Mouse (Mus musculus) testis, adult 10 weeks (tissue): ENCODE data around the gene Pam. TPM values are rescaled to one million over a fixed set of nuclear protein-coding genes. Genes with fewer than 3 reads are reported as not detected.

Experiments used
- polyA plus RNA-seq: library from polyadenylated mRNA; stranded (reverse); fragments of 350-450 nt; fragmentation: Illumina TruSeq; extraction: RNeasy Lipid Tissue Mini Kit (QIAGEN cat#74804); gene quantifications from one replicate; pipeline ENCODE4 v1.2.3, GENCODE M21; 2014; ENCODE audit warnings: low read depth, low replicate concordance

Pam gene
- polyA plus RNA-seq, result 18.5 TPM

DNA sequence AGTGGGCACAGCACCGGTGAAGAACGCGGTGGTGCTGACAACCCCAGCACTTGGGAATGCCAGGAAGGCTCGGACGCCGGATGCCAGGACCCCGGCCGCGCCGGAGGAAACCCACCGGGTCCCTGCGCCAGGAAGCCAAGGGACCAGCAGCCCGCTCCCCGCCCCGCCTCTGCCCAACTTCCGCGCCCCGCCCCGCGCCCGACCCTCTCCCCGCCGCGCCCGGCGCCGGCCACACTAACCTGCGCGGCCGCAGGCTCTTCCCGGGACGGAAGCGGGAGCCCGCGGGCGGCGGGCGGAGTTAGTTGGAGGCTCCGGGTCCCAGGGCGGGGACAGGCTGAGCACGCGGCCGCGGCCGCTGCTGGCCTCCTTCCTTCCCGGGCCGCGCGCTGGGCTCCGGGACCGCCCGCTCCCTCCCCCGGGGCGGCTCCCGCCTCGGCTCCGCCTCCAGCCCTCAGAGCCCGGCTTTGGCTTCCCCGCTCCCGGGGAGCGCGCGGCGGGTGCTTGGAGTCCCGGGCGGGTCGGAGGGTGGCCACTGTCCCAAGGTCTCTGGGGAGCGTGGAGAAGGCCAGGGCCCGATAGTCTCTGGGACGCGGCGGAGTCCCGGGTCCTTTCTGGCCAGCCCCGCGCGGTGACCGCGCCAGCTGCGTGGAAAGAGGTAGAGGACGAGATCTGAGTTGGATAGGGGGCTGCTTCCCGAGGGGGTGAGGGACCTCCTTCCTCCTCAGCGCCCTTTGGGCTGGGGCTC is at the start of gene Pam:
Gene Pam, minus strand, starts transcription at position 401 of the 745 bp plus-strand sequence.

DNA sequence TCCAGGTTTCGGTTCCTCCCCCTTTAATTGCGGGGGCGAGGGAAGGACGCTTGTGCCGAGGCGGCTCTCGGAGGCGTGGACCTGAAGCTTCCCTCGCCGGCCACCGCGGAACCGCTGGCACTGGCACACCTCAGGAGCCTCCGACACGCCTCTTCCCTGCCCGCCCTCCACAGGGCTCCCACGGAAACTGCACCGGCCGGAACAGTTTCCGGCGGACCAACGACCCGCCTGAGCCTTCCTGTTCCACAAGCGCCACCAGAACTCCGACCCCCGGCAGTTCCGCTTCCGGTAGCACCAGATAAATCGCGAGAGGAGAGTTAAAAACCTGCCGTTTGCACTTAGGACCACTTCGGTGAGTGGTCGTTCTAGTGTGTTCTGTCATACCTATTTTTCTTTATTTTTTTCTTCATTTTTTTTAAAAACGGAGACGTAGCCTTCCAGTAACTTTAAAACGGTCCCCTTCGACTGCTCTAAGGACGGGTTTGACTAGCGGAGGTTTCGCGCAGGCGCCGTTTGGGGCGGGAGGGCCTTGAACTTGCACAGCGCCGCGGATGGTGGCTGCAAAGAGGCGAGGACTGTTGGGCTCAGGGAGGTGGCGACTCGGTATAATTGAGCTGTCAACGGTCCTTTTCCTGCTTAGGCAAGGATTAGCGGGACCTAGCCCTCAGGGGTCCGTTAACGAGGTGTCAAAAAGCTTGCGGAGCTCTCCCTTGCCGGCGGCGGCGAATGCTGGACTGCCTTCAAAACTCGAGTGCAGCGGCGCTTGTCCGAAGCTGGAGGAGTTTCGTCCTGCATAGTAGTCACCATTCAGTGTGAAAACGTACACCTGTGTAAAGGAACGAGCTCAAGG is 325.3 kb downstream of the Pam start, which contains the start of the genes Gin1 and Ppip5k2:
Gene Gin1, plus strand, starts transcription at position 269 of the 850 bp plus-strand sequence.
Gene Ppip5k2, minus strand, starts transcription at position 508 of the 850 bp plus-strand sequence.

